Mouse (Mus musculus): Measurements from ENCODE around the gene Tm9sf1.

Tm9sf1 gene

DNA sequence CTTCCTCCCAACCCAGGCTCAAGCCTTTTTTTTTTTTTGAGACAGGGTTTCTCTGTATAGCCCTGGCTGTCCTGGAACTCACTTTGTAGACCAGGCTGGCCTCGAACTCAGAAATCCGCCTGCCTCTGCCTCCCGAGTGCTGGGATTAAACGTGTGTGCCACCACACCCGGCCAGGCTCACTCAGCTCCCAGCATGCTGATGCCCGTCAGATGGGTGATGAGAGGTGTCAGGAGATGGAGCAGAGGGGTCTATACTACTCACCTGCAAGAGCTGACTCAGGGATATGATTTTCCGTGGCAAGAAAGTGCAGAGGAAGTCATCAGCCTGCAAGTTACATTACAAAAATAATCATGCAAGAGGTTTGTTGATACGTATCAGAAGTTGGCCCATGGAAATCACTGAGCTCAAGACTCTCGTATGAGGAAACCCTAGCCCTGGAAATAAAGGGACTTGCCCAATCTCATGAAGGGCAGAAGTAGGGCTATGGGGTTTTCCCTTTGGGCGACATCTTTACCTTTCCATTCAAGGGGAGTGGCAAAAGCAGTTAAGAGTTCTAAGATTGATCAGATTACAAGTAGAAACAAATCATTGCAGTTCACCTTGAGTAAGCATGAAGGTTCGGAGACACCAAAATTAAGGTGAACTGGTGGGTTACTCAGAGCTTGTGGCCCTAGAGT is 53.7 kb downstream of the Tm9sf1 start:
- DNase-seq, result no peak

DNA sequence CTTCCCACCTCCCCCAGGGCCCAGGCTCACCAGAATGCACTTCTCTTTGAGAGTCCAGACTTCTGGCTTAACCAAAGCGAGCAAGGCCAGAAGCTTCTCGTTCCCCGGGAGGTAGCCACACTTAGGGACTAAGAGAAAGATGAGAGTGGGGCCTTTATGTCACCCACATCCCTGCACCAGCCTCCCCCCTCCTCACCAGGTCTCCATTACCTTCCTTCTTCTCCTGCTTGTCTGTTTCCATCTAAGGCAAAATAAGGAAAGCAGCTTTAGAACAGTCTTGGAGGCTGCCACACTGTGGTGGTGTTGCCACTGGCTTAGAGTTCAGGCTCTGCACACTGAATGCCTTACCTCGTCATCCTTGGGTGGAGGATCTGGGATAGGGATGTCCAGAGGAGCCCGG is 54.3 kb downstream of the Tm9sf1 start:
- DNase-seq, result no peak

DNA sequence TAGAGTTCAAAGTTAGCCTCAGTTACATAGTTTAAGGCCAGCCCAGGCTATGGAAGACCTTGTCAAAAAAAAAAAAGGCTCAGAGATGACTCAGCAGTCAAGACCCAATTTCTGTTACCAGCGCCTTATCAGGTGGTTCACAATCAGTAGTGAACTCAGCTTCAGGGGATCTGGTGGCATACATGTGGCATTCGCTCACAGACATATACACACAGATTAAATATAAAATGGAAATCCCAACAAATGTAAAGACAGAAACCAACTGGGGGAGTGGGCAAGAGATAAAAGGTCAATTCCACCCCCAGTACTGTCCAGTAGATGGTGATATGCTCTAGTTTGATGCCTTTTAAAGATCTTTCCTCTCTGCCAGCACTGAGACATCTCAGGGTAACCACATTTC is 57.5 kb downstream of the Tm9sf1 start:
- DNase-seq, result no peak
